ENCODE assay signal across 8 mouse cellular contexts in genomic region chr4:55650186-55650585, GRCm38 (mm10).
DNase-seq lines count a peak whose midpoint lies in the region; ATAC-seq and TF ChIP-seq lines count a peak whose summit lies in the region.

No protein-coding gene starts in this region.

- H3K9ac ChIP-seq in limb, embryonic 14.5 days (ENCODE audit: low read depth, low read length, severe bottlenecking): no peak overlapping the region

- H3K4me1 ChIP-seq in limb, embryonic 14.5 days (ENCODE audit: control insufficient read depth, insufficient read depth, low read length): peaks cover 52% of the 10 kb centered on the region

- H3K27ac ChIP-seq in limb, embryonic 14.5 days (replicated peaks; ENCODE audit: low read depth, low read length): peak overlapping the region; percentile 91

- no peak for ATAC-seq in limb, embryonic 14.5 days (ENCODE audit: low FRiP score, low read depth)

- H3K9me3 ChIP-seq in limb, embryonic 14.5 days (ENCODE audit: control insufficient read depth, low read length): no peaks in the 10 kb centered on the region

- peak overlapping the region; percentile 51; the same call in 1 of the 2 replicates for H3K4me2 ChIP-seq in limb, embryonic 14.5 days (replicated peaks; ENCODE audit: low read depth, low read length, severe bottlenecking)

- WGBS in limb, embryonic 14.5 days: 45% methylated on average over 7 of the region's 7 CpGs

- TF ChIP-seq POLR2A in limb, embryonic 14.5 days (IDR thresholded peaks at IDR 0.05; ENCODE audit: borderline replicate concordance, extremely low read depth, insufficient read depth, insufficient read length): no peak

- DNase-seq in cerebellum, adult 11-12 months: peak; percentile 27
- DNase-seq in cerebellum, postnatal 36 days: no peak
- DNase-seq in urinary bladder, postnatal 25 days (ENCODE audit: low spot score): peak; percentile 15
- DNase-seq in urinary bladder, adult 18-20 months (ENCODE audit: low spot score in 2 of 2): no peak
- no peak for DNase-seq in limb, embryonic 14.5 days (ENCODE audit: low spot score)
- DNase-seq in thymus, postnatal 25 days: no peak
- DNase-seq in spleen, postnatal 10 days (ENCODE audit: low spot score in 2 of 2): no peak
- no peak for DNase-seq in right cerebral cortex, postnatal 25 days

- no peaks in the 10 kb centered on the region; the same call in 1 of the 2 replicates for H3K27me3 ChIP-seq in limb, embryonic 14.5 days (ENCODE audit: control insufficient read depth, insufficient read depth, low read length)

- H3K4me3 ChIP-seq in limb, embryonic 14.5 days (replicated peaks; ENCODE audit: low read length): no peak overlapping the region

- no peaks in the 10 kb centered on the region for H3K36me3 ChIP-seq in limb, embryonic 14.5 days (ENCODE audit: control insufficient read depth, insufficient read depth, low read length)

Comparison
In these comparisons a context has a peak if more than half of its experiments do, and no peak if none do; other contexts are left out.
1. DNase-seq: peak in cerebellum, adult 11-12 months (single experiment) and urinary bladder, postnatal 25 days (single experiment); none in cerebellum, postnatal 36 days (0 of 2), urinary bladder, adult 18-20 months (0 of 2), limb, embryonic 14.5 days (single experiment), thymus, postnatal 25 days (single experiment), spleen, postnatal 10 days (0 of 2) and right cerebral cortex, postnatal 25 days (single experiment).